Comparison of ENCODE assay signal across 16 mouse cellular contexts in genomic region chr1:64046802-64047156, GRCm38 (mm10).
"Had no signal": no experiment of that assay in that cellular context is flagged by ENCODE, and none has a peak within 500 bp of the region (broad histone marks: within the 10 kb centered on the region; RNA-seq: fewer than 3 reads in every experiment).

No protein-coding gene starts in this region.

- H3K36me3 ChIP-seq: neural tube, embryonic 15.5 days; stomach, embryonic 15.5 days had no signal

- H3K4me2 ChIP-seq: neural tube, embryonic 13.5 days; neural tube, embryonic 15.5 days; stomach, embryonic 15.5 days had no signal

- H3K4me1 ChIP-seq: stomach, embryonic 15.5 days had no signal

- DNase-seq: retina, postnatal 1 day; right cerebral cortex, adult 18-20 months; right cerebral cortex, postnatal 14 days; right cerebral cortex, postnatal 25 days; right cerebral cortex, postnatal 4 days; spleen, adult 18-20 months; thymus, adult 18-20 months; thymus, adult 2 months; thymus, postnatal 14 days; thymus, postnatal 25 days; thymus, postnatal 36 days; thymus, postnatal 4 days had no signal

- H3K27ac ChIP-seq: neural tube, embryonic 13.5 days; neural tube, embryonic 15.5 days; stomach, embryonic 15.5 days; stomach, postnatal 0 days had no signal

- H3K27me3 ChIP-seq: neural tube, embryonic 13.5 days; neural tube, embryonic 15.5 days; stomach, embryonic 15.5 days had no signal

- H3K9ac ChIP-seq: neural tube, embryonic 13.5 days; neural tube, embryonic 15.5 days; stomach, embryonic 15.5 days had no signal

- H3K4me3 ChIP-seq: neural tube, embryonic 13.5 days; neural tube, embryonic 15.5 days; stomach, embryonic 15.5 days had no signal

- H3K9me3 ChIP-seq: neural tube, embryonic 13.5 days; neural tube, embryonic 15.5 days; stomach, embryonic 15.5 days had no signal
